Mouse (Mus musculus): Measurements from ENCODE around the gene Spaar.

GRCm38 (mm10) chr4:43729126-43729525 is 708 bp upstream of the Spaar start:
- TF ChIP-seq CTCF (IDR thresholded peaks at IDR 0.05; ENCODE audit: low read depth, low read length) (no peak), EP300 (IDR thresholded peaks at IDR 0.05; ENCODE audit: insufficient read depth, low read depth, low read length) (no peak)

All from ES-Bruce4 (cell line).